Mouse (Mus musculus) ES-E14 (cell line): ENCODE data around the gene Gm20683. TPM values are rescaled to one million over a fixed set of nuclear protein-coding genes. Genes with fewer than 3 reads are reported as not detected.
A peak's percentile ranks its signal among the peaks of the same experiment; 100 is the strongest.

Source experiments
- DNase-seq: peaks from one replicate; pipeline ENCODE4 v3.0.0-alpha.2; 2013; ENCODE audit warnings: low read depth, low spot score
- H3K27ac ChIP-seq: 2 replicates; pipeline ENCODE4 v1.5.1; 2012; ENCODE audit warnings: low read depth, mild to moderate bottlenecking, low read length, moderate library complexity, mixed read lengths; ENCODE audit not compliant: poor library complexity, insufficient read depth, severe bottlenecking
- H3K36me3 ChIP-seq: 2 replicates; pipeline ENCODE4 v1.6.1; 2012; ENCODE audit warnings: mild to moderate bottlenecking, low read length, moderate library complexity, mixed read lengths; ENCODE audit not compliant: control insufficient read depth, poor library complexity, insufficient read depth, severe bottlenecking
- H3K4me1 ChIP-seq, 2 experiments: fragments of 150-350 bp in 1 of 2; sonication (generic) in 1 of 2; 2 replicates each; pipeline ENCODE4 v1.6.1; 2012; ENCODE audit warnings: low read length in 2 of 2, mild to moderate bottlenecking in 1 of 2, mixed read lengths in 1 of 2; ENCODE audit not compliant: control insufficient read depth in 2 of 2, insufficient read depth in 2 of 2, poor library complexity in 1 of 2
- H3K4me3 ChIP-seq, 2 experiments: fragments of 150-350 bp in 1 of 2; sonication (generic) in 1 of 2; 2 replicates each; pipeline ENCODE4 v1.5.1; 2012; ENCODE audit warnings: low read length in 2 of 2, low read depth in 1 of 2, mild to moderate bottlenecking in 1 of 2, mixed read lengths in 1 of 2; ENCODE audit not compliant: insufficient read depth in 1 of 2, poor library complexity in 1 of 2, severe bottlenecking in 1 of 2
- H3K9ac ChIP-seq: 2 replicates; pipeline ENCODE4 v1.6.1; 2012; ENCODE audit warnings: low read depth, mild to moderate bottlenecking, low read length, mixed read lengths; ENCODE audit not compliant: poor library complexity, insufficient read depth, severe bottlenecking
- H3K9me3 ChIP-seq: fragments of 150-350 bp; sonication (generic); 2 replicates; pipeline ENCODE4 v1.6.1; 2012; ENCODE audit warnings: low read depth, mild to moderate bottlenecking, low read length; ENCODE audit not compliant: control insufficient read depth, insufficient read depth
- CHD2 ChIP-seq: IDR thresholded peaks from 2 replicates; pipeline ENCODE4 v1.6.1; 2014; ENCODE audit warnings: mild to moderate bottlenecking, low read depth, low read length, inconsistent platforms
- HCFC1 ChIP-seq: IDR thresholded peaks from 2 replicates; pipeline ENCODE4 v1.6.1; 2012; ENCODE audit warnings: low read length, inconsistent platforms, borderline replicate concordance; ENCODE audit not compliant: insufficient read depth
- MAFK ChIP-seq: IDR thresholded peaks from 2 replicates; pipeline ENCODE4 v1.6.1; 2014; ENCODE audit warnings: mild to moderate bottlenecking, low read depth, low read length, inconsistent platforms; ENCODE audit not compliant: insufficient read depth
- ZC3H11A ChIP-seq: IDR thresholded peaks from 2 replicates; pipeline ENCODE4 v1.6.1; 2012; ENCODE audit warnings: low read depth, mild to moderate bottlenecking, inconsistent platforms, low read length, borderline replicate concordance
- ZNF384 ChIP-seq: IDR thresholded peaks from 2 replicates; pipeline ENCODE4 v1.6.1; 2012; ENCODE audit warnings: low read depth, low read length, inconsistent platforms
- in situ Hi-C, 2 experiments: fragments of 600-800 bp; cut with MboI; formaldehyde crosslinking; loops; one replicate each; pipeline ENCODE4 v1.15.1; 2025; ENCODE audit warnings: low sequenced_read_pairs in 2 of 2, inconsistent platforms in 1 of 2; ENCODE audit not compliant: unreplicated experiment in 2 of 2
- total RNA-seq: library from RNA; depleted of rRNA; stranded (reverse); fragments of 300-350 nt; gene quantifications from 2 replicates; pipeline ENCODE4 v1.2.3, GENCODE M21; 2012

The Gm20683 gene
- total RNA-seq, 1 experiment: 2.0 TPM

- no peak overlapping the region for H3K9ac ChIP-seq
- H3K36me3 ChIP-seq: peaks cover 54% of the 10 kb centered on the region
Observed at GRCm38 (mm10) chr17:25830200-25830753, 11.3 kb downstream of the Gm20683 start.

GRCm38 (mm10) chr17:25829558-25830017 is 12.0 kb downstream of the Gm20683 start:
- Histone ChIP-seq H3K27ac (peak overlapping the region; percentile 3; the same call in 1 of the 2 replicates), H3K4me1 (peaks cover 2 to 23% of the 10 kb centered on the region in 2 experiments; a peak in 2 of 4 replicates), H3K36me3 (peaks cover 47% of the 10 kb centered on the region), H3K9ac (peak overlapping the region; percentile 86), H3K9me3 (no peaks in the 10 kb centered on the region), H3K4me3 (peak overlapping the region; percentile 70 to 73)
- no peak for DNase-seq
- in situ Hi-C loops: no loop called here
- TF ChIP-seq CHD2 (no peak), ZC3H11A (no peak), ZNF384 (no peak), HCFC1 (no peak), MAFK (no peak)

More at GRCm38 (mm10) chr17:25830200-25830753, 11.3 kb downstream of the Gm20683 start:
- no peak overlapping the region for H3K4me3 ChIP-seq
- no peak for DNase-seq
- peaks cover 2 to 30% of the 10 kb centered on the region in 2 experiments; a peak in 1 of 4 replicates for H3K4me1 ChIP-seq
- H3K27ac ChIP-seq: no peak overlapping the region
- in situ Hi-C loops: no loop called here
- TF ChIP-seq ZNF384 (no peak), HCFC1 (no peak), ZC3H11A (no peak), MAFK (no peak), CHD2 (no peak)
- no peaks in the 10 kb centered on the region for H3K9me3 ChIP-seq

DNA sequence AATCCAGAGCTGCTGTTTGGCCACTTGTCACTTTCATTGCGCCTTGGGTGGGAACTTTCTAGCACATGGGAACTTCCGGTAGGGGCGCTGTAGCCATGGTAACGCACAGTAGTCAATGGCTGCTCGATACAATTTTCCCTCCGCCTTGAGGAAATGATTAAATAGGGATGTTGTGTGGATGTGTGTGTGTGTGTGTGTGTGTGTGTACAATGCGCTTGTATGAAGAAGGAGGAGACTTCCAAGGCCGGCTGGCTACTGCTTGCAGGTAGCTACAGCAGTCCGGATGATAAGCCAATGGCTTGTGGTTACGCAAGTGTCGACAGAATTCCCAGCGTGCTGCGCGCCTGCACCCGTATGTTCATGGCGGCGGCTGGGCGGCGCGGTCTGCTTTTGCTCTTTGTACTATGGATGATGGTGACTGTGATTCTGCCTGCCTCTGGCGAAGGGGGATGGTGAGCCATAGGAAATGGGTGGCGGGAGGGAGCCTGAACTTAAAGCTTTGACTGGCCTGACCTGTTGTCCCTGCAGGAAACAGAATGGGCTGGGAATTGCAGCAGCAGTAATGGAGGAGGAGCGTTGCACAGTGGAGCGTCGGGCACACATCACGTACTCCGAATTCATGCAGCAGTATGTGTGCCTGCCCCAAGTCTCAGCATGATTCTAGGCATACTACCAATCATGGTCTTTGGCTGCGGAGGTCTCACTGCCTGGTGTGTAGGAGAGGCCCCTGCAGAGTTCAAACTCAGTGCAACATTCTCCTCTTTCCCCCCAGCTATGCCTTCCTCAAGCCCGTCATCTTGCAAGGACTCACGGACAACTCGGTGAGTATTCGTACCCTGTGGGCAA is 12.6 kb downstream of the Gm20683 start, which contains the start of gene Jmjd8:
Jmjd8 (plus strand) TSS at position 156 of the 846 bp plus-strand sequence.
- Histone ChIP-seq H3K36me3 (peaks cover 47% of the 10 kb centered on the region), H3K27ac (peak within 1 kb of the TSS; percentile 23; the same call in 1 of the 2 replicates), H3K4me1 (peaks cover 2 to 28% of the 10 kb centered on the region in 2 experiments; a peak in 2 of 4 replicates), H3K9ac (peak within 1 kb of the TSS; percentile 86), H3K9me3 (no peaks in the 10 kb centered on the region), H3K4me3 (peak within 1 kb of the TSS; percentile 70 to 73)
- in situ Hi-C loops: no loop called here
- no peak for TF ChIP-seq ZNF384
- TF ChIP-seq HCFC1: no peak
- TF ChIP-seq MAFK: no peak
- TF ChIP-seq CHD2: no peak
- no peak for TF ChIP-seq ZC3H11A
- DNase-seq: no peak

DNA sequence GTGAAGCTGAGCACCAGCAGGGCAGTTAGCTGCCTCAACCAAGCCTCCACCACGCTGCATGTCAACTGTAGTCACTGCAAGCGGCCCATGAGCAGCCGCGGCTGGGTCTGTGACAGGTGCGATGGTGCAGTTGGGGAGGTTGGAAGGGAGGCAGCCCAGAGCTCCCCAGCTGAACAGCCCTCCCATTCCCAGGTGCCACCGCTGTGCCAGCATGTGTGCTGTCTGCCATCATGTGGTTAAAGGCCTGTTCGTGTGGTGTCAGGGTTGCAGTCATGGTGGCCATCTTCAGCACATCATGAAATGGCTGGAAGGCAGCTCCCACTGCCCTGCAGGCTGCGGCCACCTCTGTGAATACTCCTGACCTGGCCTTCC is 13.4 kb downstream of the Gm20683 start:
- H3K36me3 ChIP-seq: peaks cover 47% of the 10 kb centered on the region

More for the DNA sequence above, 13.4 kb downstream of the Gm20683 start:
- Histone ChIP-seq H3K9me3 (no peaks in the 10 kb centered on the region), H3K27ac (no peak overlapping the region), H3K4me1 (peaks cover 2 to 28% of the 10 kb centered on the region in 2 experiments; a peak in 2 of 4 replicates), H3K9ac (no peak overlapping the region), H3K4me3 (peak overlapping the region in 1 of 2 experiments; percentile 73; a peak in 1 of 4 replicates)
- DNase-seq: no peak
- in situ Hi-C loops: no loop called here
- no peak for TF ChIP-seq MAFK
- no peak for TF ChIP-seq ZNF384
- no peak for TF ChIP-seq HCFC1
- no peak for TF ChIP-seq ZC3H11A
- TF ChIP-seq CHD2: no peak
